Mouse (Mus musculus): ENCODE measurements around the gene 4932438H23Rik.
"Not testable (repeated sequence)": the region's sequence is repeated elsewhere in the genome, so short reads cannot be mapped to it uniquely, and the experiment has no call there.

The 4932438H23Rik gene

GRCm38 (mm10) chr16:91099444-91100065, 4.6 kb upstream of the 4932438H23Rik start:
- no peak for DNase-seq (ENCODE audit: low read depth, low spot score)

GRCm38 (mm10) chr16:91097858-91098257, 2.9 kb upstream of the 4932438H23Rik start:
- DNase-seq (ENCODE audit: low read depth, low spot score), result no peak

- DNase-seq (ENCODE audit: low read depth, low spot score), result no peak
These were observed 2.1 kb upstream of the 4932438H23Rik start for GRCm38 (mm10) chr16:91096984-91097506.

GRCm38 (mm10) chr16:91096016-91096415, 1.1 kb upstream of the 4932438H23Rik start:
- no peak for DNase-seq (ENCODE audit: low read depth, low spot score)

- DNase-seq (ENCODE audit: low read depth, low spot score), result no peak
These were observed 8.1 kb downstream of the 4932438H23Rik start for GRCm38 (mm10) chr16:91086642-91087306.

- DNase-seq (ENCODE audit: low read depth, low spot score), result no peak
These were observed 9.6 kb downstream of the 4932438H23Rik start for GRCm38 (mm10) chr16:91085239-91085825.

- DNase-seq (ENCODE audit: low read depth, low spot score), result no peak
These were observed 10.3 kb downstream of the 4932438H23Rik start for GRCm38 (mm10) chr16:91084307-91085238.

- DNase-seq (ENCODE audit: low read depth, low spot score), result no peak
These were observed 11.8 kb downstream of the 4932438H23Rik start for GRCm38 (mm10) chr16:91083002-91083646.

- DNase-seq (ENCODE audit: low read depth, low spot score), result peak; percentile 68
These were observed 13.4 kb downstream of the 4932438H23Rik start for GRCm38 (mm10) chr16:91081508-91081907.

- peak; percentile 42 for DNase-seq (ENCODE audit: low read depth, low spot score)
These were observed 18.7 kb downstream of the 4932438H23Rik start for GRCm38 (mm10) chr16:91076180-91076579.

GRCm38 (mm10) chr16:91075423-91075822, 19.5 kb downstream of the 4932438H23Rik start:
- not testable (repeated sequence) for DNase-seq (ENCODE audit: low read depth, low spot score)

GRCm38 (mm10) chr16:91073163-91073892, 21.6 kb downstream of the 4932438H23Rik start:
- peak; percentile 90 for DNase-seq (ENCODE audit: low read depth, low spot score)

- peak; percentile 71 for DNase-seq (ENCODE audit: low read depth, low spot score)
These were observed 22.7 kb downstream of the 4932438H23Rik start for GRCm38 (mm10) chr16:91072256-91072655.

- DNase-seq (ENCODE audit: low read depth, low spot score), result no peak
These were observed 26.0 kb downstream of the 4932438H23Rik start for GRCm38 (mm10) chr16:91068969-91069368.

GRCm38 (mm10) chr16:91067122-91067521, 27.8 kb downstream of the 4932438H23Rik start:
- DNase-seq (ENCODE audit: low read depth, low spot score), result no peak

- DNase-seq (ENCODE audit: low read depth, low spot score), result no peak
These were observed 30.1 kb downstream of the 4932438H23Rik start for GRCm38 (mm10) chr16:91064583-91065365.

GRCm38 (mm10) chr16:91063786-91064185, 31.1 kb downstream of the 4932438H23Rik start:
- no peak for DNase-seq (ENCODE audit: low read depth, low spot score)

- DNase-seq (ENCODE audit: low read depth, low spot score), result no peak
These were observed 33.2 kb downstream of the 4932438H23Rik start for GRCm38 (mm10) chr16:91061531-91062318.

GRCm38 (mm10) chr16:91057741-91058140, 37.2 kb downstream of the 4932438H23Rik start:
- DNase-seq (ENCODE audit: low read depth, low spot score), result no peak
